Mouse (Mus musculus): ENCODE data around the gene Olfr524. TPM values are rescaled to one million over a fixed set of nuclear protein-coding genes. Genes with fewer than 3 reads are reported as not detected.

Olfr524 gene
- polyA plus RNA-seq (2015; fragmentation: Nextera tagmentation; extraction: Ambion mirVana), result 1.1 and 1.3 TPM in 2 replicates

DNA sequence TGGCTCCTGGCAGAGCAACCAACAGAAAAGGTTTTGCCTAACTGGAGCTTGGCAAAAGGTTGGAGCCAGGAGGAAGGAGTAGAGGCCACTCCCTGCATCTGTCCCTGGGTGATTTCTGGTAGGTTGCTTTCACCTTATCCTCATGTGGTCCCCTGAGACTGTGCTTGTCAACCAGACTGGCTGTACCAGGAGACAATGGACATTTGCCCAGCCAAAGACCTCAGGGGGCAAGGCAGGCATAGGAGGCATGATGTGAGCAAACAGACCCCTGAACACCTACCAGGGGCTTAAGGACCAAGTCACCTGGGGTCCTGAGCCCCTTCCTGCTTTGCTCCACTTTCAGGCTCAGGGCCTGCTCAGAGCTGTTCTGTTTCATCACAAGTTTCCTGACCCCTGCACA is at the start of gene Olfr524:
Olfr524 (minus strand) TSS at position 101 of the 400 bp plus-strand sequence.
- no peak for DNase-seq (ENCODE audit: low spot score)

DNA sequence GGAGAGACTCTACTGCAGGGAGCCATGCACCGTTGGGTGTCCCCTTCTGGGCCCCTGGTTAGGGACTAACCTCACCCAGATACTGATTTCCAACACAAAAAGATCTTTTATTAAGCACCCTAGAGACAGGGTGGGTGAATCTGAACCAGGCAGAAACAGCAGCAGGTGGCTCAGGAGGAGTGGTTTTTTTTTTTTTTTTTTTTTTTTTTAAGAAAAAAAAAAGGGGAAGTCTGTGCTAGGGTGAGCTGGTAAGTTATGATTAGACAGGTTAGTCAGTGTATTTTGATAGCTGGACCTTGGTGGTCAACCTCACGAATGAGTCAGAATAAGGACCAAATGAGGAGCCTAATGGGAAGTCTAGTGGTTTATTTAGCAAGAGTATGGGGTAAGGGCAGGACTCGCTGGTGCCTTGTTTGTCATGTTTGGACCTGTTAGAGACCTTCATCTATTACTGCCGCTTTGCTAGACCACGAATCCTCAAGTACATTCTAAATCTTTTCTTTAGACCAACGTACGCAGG is 48.1 kb upstream of the Olfr524 start:
- DNase-seq (ENCODE audit: low spot score), result no peak

DNA sequence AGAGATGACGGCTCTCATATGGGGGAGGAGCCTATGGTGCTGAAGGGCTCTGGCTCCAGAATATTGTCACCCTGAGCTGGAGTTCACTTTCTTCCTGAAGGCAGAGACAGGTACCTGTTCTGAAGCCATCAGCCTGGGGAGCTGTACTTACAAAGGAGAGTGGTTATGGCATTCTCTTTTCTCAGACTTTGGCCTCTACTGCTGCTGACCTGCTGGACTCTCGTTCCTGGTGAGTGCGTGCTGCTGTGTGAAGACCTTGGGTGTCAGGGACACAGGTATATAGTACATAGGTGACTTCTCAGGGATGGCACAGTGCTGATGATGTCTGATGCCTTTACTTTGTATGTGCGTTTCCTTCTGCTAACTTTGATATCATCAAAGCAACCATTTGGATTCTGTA is 41.5 kb upstream of the Olfr524 start, which contains the start of gene 5830411N06Rik:
5830411N06Rik (plus strand) TSS at position 69 of the 400 bp plus-strand sequence.
- DNase-seq (ENCODE audit: low spot score), result no peak

DNA sequence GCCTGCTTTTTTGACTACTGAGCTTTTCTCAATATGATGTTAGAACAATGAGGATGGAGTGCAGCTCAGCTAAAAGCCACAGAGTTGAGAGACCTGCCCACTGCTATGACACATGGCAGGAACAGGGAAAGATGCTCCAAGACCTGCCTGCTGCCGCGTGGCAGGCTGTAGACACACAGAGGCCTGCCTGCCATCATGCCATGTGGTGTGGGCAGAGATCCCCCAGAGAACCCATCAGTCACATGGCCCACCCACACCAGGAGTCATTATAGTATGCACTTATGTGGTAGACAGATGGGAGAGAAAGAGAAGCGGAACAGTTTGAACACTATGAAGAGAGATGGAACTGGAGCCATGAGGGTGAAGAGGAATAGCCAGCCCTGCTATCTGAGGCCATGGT is 27.9 kb upstream of the Olfr524 start:
- no peak for DNase-seq (ENCODE audit: low spot score)

DNA sequence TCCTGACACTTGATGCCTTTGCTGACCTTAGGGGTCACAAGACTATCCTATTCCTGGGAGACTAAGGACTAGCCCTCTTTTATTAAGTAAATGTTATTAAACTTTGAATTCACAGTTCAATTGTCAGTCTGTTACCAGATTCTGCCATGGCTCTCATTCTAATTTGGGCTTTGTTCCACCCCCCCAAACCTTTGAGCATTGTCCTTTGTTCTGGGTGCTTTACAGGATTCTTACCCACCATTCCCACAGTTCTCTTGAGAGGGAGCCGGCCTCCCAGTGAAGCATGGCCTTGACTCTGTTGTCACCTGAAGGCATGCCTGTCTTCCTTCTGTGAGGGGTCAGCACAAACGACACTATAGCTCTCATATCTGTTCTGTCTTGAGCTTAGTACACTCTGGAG is 25.3 kb upstream of the Olfr524 start:
- no peak for DNase-seq (ENCODE audit: low spot score)

DNA sequence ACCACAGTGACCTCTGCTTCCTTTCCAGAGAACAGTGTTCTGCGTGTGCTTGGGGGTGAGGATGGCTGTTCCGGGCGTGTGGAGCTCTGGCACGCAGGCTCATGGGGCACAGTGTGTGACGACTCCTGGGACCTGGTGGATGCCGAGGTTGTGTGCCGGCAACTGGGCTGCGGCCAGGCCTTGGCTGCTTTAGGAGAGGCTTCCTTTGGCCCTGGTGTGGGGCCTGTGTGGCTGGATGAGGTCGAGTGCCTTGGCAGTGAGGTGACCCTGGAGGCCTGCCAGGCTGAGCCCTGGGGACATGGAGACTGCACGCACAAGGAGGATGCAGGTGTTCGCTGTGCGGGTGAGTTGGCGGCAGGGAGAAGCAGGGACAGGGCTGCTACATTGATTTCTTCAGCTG is 22.7 kb upstream of the Olfr524 start:
- DNase-seq (ENCODE audit: low spot score), result no peak

DNA sequence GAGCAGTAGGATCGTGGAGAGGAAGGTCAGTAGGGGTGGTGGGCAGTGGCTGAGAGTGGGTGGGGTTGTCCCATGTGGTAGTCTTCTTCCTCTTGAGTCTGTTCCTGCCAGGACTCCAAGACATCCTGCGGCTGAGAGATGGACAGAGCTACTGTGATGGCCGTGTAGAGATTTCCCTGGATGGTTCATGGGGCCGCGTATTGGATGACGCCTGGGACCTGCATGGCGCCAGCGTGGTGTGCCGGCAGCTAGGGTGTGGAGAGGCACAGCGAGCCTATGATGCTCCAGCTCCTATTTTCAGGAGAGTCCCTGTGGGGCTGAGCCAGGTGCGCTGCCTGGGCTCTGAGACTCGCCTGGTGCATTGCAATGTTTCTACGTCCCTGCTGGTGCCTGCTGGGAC is 18.4 kb upstream of the Olfr524 start:
- no peak for DNase-seq (ENCODE audit: low spot score)

DNA sequence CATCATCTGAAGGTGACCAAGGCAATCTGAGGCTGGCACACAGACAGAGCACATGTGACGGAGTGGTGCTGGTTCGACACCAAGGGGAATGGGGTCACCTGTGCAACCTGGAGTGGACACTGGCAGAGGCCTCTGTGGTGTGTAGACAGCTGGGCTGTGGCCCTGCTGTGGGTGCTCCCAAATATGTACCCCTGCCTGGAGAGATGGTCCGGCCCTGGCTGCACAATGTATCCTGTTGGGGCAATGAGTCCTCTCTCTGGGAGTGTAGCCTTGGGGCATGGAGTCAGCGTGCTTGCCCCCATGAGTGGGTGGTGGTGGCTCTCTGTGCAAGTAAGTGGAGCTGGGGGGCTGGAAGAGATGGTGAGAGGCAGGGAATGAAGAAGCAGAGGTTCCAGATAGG is 14.6 kb upstream of the Olfr524 start:
- DNase-seq (ENCODE audit: low spot score), result no peak

DNA sequence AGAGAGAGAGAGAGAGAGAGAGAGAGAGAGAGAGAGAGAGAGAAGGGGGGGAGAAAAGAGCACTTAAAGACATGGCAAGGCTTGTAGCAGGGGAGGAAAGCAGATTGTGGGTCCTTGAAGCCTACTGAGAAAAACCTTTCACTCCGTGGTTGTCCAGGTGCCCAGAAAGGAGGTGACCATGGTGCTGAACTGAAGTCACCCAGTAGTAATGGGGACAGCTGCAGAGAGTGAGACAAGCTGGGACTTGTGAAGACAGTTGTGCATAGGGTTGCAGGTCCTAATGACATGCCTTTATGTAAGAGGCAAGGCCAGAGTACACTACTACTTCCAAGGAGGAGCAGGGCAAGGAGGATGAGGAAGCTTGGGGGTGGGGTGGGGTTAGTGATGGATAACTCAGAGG is 13.5 kb upstream of the Olfr524 start:
- no peak for DNase-seq (ENCODE audit: low spot score)

DNA sequence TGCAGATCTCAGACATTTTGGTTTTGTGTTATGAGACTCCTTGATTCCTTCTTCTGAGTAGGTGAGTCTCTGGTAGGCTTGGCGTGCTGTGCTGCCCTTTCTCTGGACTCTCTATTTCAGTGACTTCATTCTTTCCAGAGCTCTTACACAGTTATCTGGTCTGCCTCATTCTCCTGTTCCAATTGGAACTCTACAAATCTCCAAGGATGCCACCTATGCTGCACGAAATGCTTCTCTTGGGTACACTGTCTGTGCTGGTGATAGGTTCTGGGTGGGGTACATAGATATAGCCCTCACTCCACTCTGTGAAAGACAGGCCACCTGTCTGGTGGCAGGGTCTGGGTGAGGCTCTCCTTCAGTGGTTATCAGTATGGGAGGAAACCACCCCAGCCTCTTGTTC is 12.2 kb upstream of the Olfr524 start, which contains the start of gene Cd163l1:
Cd163l1 (plus strand) TSS at position 301 of the 400 bp plus-strand sequence.
- DNase-seq (ENCODE audit: low spot score), result no peak

DNA sequence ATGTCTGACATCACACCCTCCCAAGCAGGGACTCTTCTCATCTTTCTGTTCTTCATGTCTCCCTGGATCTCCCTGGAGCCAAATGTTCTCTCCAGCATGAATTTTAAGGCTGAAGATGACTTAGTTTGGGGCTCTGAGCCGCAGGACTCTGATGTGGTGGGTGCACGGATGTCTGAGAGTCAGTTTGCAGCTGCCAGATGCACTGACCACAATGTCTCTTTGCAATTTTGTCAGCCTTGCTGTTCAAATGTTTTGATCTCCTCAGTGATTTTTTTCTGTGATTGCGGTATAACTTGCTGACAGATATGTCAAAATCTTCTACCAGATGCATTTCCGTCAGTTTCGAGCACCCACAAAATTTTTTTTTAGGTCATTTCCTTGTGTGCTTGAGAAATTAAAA is 8.1 kb upstream of the Olfr524 start:
- peak; percentile 87 for DNase-seq (ENCODE audit: low spot score)

DNA sequence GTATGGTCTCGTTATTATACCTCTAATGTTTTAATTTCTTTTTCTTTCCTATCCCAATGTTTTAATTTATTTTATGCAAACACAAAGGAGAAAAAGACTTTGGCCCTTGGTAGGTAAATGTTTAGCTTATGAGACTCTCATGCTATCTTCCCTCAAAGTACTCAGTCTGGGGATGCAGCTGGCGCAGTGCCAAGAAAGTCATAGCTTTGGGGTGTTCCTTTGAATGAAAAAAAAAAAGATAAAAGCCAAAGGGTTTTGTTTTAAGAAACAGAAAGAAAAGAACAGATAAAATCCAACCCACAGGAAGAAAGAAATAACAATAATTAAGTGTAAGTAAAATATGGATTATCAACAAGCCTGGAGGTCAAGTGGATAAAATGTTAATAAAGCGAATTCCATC is 2.9 kb upstream of the Olfr524 start:
- peak; percentile 72 for DNase-seq (ENCODE audit: low spot score)

DNA sequence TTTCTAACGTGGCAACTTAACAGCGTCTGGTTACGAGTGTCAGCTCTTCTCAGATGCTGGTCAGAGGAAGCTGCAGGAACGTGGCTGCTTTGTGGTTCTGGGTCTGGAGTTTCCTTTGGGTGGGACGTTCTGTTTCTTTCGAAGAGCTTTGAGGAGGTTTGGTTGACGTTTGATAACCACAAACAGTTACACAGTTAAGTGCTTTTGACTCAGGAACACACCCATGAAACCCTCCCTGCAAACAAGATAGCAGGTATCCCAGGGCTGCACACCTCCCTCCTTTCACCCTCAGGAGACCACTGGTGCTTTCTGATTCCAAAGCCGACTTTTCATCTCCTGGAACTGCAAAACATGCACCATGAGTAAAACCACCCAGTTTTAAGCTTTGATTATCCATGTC is 2.4 kb upstream of the Olfr524 start:
- peak; percentile 66 for DNase-seq (ENCODE audit: low spot score)

DNA sequence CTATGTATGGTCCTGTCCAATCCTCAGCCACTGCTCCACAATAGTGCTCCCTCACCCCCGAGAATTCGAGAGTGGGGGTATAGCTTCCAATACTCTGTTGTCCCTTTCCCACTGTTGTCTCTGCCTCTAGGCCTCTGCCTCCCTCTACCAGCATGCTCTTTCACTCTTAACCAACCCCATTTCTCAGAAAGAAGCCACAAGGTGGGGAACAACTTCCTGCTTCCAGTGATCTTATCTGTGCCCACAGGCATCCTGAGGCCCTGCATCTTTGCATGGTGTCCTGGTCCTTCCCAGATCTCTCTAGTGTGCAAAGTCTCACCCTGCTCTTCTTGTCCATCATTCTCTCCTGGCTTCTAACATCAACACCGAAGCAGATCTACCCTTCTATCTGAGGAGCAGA is 1.1 kb upstream of the Olfr524 start:
- peak; percentile 47 for DNase-seq (ENCODE audit: low spot score)

DNA sequence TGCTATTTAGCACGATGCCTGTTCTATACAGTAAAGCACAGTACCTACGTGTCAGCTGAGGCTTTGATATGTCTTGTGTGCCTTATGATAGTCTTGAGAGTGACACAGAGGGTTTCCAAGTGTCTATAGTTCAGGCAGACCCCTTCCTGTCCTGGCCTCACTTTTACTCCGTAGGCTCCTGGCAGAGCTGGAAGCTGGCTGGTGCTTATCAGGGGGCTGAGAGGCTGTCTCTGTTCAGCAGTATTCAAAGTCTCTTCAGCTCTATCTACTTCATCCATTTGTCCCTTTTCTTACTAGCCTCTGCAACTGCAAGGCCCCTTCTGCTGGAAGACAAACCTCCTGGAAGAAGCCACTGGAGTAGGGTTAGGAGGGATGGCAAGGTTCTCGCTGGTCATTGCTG is 4.7 kb downstream of the Olfr524 start:
- DNase-seq (ENCODE audit: low spot score), result no peak

DNA sequence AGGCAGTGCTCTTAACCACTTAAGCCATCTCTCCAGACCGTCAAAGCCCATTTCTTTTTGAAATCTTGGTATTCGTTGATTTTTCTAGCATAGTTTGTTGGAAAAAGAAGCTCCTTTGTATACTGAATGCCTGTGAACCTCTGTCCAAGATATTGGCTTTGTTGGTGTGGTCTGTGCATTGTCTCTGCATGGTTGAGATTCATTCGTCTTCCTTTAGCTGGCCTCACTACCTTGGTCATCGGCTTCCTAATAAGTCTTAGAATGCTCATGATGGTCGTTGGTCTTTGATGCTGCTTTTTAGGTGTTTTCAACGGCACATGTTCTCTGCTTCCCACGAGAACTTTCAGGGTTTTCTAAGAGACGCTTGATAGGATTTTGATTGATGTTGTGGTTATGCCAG is 9.8 kb downstream of the Olfr524 start:
- no peak for DNase-seq (ENCODE audit: low spot score)

DNA sequence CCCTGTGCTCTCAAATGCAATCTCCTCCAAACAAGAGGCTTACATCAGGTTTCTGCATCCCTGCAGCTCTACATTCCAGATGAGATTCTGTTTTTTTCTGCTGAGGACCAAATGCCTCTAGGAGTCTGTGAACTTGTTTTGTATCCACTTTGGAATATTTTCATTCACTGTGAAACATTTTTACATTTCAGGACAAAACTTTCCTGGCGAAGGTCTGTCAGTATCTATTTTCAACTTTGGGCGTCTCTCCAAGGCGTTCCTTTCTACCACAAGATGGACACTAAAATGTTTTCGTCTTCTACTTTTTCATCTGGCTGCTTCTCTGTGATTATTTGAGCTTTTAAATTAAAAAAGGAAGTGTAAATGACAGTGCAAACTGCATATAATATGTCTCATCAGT is 11.7 kb downstream of the Olfr524 start:
- DNase-seq (ENCODE audit: low spot score), result no peak

DNA sequence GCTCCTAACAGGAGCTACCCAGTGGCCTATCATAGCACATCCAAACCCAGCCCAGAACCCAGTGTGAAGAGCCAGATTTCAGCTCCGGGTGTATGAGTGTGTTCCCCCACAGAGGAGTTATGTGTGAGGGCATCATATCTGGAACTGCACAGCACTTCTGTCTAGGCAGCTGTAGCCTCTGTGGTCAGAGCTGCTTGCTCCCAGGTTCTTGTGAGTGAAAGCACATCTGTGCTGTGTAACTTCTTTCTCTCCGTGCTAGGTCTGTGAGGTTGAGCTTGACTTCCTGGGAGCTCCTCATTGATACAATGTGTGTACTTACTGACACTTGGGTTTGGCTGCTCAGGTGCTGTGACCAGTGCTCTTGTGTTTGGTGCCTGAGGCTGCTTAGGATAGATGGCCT is 12.9 kb downstream of the Olfr524 start:
- peak; percentile 79 for DNase-seq (ENCODE audit: low spot score)

DNA sequence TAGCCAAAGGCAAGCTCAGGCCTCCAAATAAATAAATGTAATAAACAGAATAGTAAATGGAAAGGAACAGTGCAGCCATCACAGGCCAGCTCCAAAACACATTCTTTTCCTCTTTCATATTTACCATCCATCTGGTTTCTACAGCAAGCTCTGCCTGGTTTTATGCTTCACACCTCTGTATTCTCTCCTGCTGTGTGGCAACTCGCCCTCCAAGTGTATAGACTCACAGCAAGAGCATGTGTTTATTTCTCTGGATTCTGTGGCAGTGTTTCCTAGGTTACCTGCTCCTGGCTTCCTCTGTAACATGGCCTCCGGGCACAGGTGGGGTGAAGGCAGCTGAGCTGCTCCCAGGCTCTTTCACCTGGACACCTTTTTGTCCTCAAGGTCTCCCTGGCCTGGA is 13.3 kb downstream of the Olfr524 start:
- DNase-seq (ENCODE audit: low spot score), result no peak

DNA sequence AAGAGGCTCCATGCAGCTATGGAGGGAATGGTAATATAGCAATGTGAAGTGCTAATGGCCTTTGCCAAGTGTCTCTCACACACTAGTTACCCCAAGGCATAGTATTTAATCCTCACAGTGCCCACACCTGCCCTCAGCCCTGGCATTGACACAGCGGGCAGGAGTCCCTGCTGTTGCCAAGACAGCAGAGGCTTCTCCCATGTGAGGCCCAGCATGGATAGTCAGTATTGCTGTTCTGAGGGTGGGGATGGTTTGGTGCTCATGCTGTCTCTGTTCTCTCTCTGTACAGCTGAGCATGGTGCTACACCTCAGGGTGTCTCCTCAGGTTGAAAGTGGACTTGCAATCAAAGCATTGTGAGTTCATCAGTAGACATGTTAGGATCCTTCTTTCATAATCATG is 15.3 kb downstream of the Olfr524 start:
- DNase-seq (ENCODE audit: low spot score), result no peak

DNA sequence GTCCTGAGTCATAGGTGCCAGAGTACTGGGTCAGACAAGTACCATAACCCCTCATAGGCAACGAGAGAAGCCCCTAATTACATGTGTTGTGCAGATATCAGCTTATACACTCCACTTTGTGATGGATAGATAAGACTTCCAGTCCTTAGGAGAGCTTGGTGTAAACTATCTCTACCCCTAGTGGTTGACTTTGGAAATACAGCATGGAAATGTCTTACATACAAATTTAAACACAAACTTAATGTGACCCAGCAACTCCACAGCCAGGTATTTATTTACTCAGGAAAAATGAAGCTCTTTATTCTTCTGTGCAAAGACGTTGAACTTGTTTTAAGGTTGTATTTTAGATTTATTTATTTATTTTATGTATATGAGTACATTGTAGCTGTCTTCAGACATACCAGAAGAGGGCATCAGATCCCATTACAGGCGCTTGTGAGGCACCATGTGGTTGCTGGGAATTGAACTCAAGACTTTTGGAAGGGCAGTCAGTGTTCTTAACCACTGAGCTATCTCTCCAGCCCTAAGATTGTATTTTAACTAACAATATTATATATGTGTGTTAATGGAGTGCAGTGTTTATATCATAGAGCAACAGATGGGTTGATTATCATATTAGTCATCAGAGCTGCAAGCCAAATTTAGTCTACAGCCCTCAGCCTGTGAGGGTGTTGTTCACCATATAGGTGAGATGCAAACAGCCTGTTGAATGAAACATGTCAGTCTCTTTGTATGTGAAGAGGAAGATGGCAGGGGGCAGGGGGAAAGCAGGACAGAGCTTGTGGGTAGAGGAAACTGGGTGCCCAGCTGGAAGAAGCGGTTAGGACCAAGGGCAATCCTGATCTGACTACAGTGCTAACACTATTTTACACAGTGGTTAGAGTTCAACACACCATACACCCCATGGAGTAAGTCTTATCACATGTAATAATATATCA is 17.1 kb downstream of the Olfr524 start:
- peak; percentile 74 for DNase-seq (ENCODE audit: low spot score)

DNA sequence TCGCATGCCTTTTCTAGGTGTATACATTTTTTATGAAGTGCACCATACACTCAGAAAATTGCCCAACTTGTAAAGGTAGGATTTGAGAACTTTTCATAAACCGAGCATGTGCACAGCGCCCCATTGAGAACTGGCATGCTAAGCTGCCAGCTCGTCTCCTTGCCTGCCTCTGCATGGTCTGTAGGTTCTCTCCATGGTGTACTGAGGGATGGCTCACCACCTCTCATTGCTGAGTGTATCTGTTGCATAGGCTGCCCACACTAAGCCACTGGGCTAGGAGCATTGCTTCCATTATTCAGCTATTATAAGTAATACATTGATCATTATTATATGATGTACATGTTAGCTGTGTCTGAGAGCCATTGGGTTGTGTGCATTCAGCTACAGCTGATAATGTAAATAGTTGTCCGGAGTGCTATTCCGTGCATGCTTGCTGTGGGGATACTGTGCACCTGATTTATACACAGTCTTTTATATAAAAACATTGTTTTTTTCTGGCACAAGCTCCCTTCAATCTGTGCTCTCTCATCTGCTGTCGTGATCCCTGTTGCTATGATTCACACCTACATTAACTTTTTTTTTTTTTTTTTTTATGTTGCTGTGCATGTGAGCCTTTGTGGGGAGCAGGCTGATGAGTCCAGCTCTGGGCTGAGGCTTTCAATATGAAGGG is 17.9 kb downstream of the Olfr524 start:
- DNase-seq (ENCODE audit: low spot score), result no peak

Data from thymus, postnatal 0 days (tissue).